Mouse (Mus musculus): ENCODE data around the gene Gm49361. TPM values are rescaled to one million over a fixed set of nuclear protein-coding genes. Genes with fewer than 3 reads are reported as not detected.
"Not testable (repeated sequence)": the region's sequence is repeated elsewhere in the genome, so short reads cannot be mapped to it uniquely, and the experiment has no call there.

The Gm49361 gene
- polyA plus RNA-seq, 1 experiment from 2014 or later, result not detected

GRCm38 (mm10) chr14:57688066-57688465, 57.8 kb downstream of the Gm49361 start:
- not testable (repeated sequence) for H3K27me3 ChIP-seq (ENCODE audit: control insufficient read depth, insufficient read depth, low read length); H3K4me1 ChIP-seq (ENCODE audit: control insufficient read depth, insufficient read depth, low read length); H3K9ac ChIP-seq (ENCODE audit: low read depth, low read length); H3K4me2 ChIP-seq (replicated peaks; ENCODE audit: low read depth, low read length); H3K27ac ChIP-seq (ENCODE audit: low read depth, low read length); H3K4me3 ChIP-seq (ENCODE audit: low read length); H3K9me3 ChIP-seq (ENCODE audit: control insufficient read depth, low read length); ATAC-seq (ENCODE audit: low FRiP score, low TSS enrichment)
- 93% methylated on average over 7 of the region's 7 CpGs for WGBS
- H3K36me3 ChIP-seq (ENCODE audit: control insufficient read depth, insufficient read depth, low read length), result peaks cover 28% of the 10 kb centered on the region

GRCm38 (mm10) chr14:57687441-57687840, 58.5 kb downstream of the Gm49361 start:
- H3K4me2 ChIP-seq (replicated peaks; ENCODE audit: low read depth, low read length), result no peak overlapping the region
- H3K36me3 ChIP-seq (ENCODE audit: control insufficient read depth, insufficient read depth, low read length), result peaks cover 26% of the 10 kb centered on the region
- H3K27me3 ChIP-seq (ENCODE audit: control insufficient read depth, insufficient read depth, low read length), result no peaks in the 10 kb centered on the region
- WGBS, result 80% methylated on average over 5 of the region's 5 CpGs
- H3K27ac ChIP-seq (ENCODE audit: low read depth, low read length), result no peak overlapping the region
- H3K4me3 ChIP-seq (ENCODE audit: low read length), result no peak overlapping the region
- H3K4me1 ChIP-seq (ENCODE audit: control insufficient read depth, insufficient read depth, low read length), result no peaks in the 10 kb centered on the region
- no peak for ATAC-seq (ENCODE audit: low FRiP score, low TSS enrichment)
- no peaks in the 10 kb centered on the region for H3K9me3 ChIP-seq (ENCODE audit: control insufficient read depth, low read length)
- H3K9ac ChIP-seq (ENCODE audit: low read depth, low read length), result no peak overlapping the region

- H3K9me3 ChIP-seq (ENCODE audit: control insufficient read depth, low read length), result no peaks in the 10 kb centered on the region
Measured at GRCm38 (mm10) chr14:57686647-57687046, 59.3 kb downstream of the Gm49361 start.

GRCm38 (mm10) chr14:57684579-57684978, 61.3 kb downstream of the Gm49361 start:
- no peaks in the 10 kb centered on the region for H3K9me3 ChIP-seq (ENCODE audit: control insufficient read depth, low read length)
- H3K27ac ChIP-seq (ENCODE audit: low read depth, low read length), result no peak overlapping the region
- no peak for ATAC-seq (ENCODE audit: low FRiP score, low TSS enrichment)
- H3K36me3 ChIP-seq (ENCODE audit: control insufficient read depth, insufficient read depth, low read length), result peaks cover 8% of the 10 kb centered on the region; the same call in 1 of the 2 replicates
- no peaks in the 10 kb centered on the region for H3K27me3 ChIP-seq (ENCODE audit: control insufficient read depth, insufficient read depth, low read length)
- H3K9ac ChIP-seq (ENCODE audit: low read depth, low read length), result no peak overlapping the region
- no peak overlapping the region for H3K4me3 ChIP-seq (ENCODE audit: low read length)
- H3K4me1 ChIP-seq (ENCODE audit: control insufficient read depth, insufficient read depth, low read length), result no peaks in the 10 kb centered on the region
- WGBS, result 17% methylated on average over 1 of the region's 1 CpGs
- no peak overlapping the region for H3K4me2 ChIP-seq (replicated peaks; ENCODE audit: low read depth, low read length)

More at GRCm38 (mm10) chr14:57686647-57687046, 59.3 kb downstream of the Gm49361 start:
- WGBS, result 87% methylated on average over 6 of the region's 6 CpGs
- Histone ChIP-seq H3K27me3 (ENCODE audit: control insufficient read depth, insufficient read depth, low read length) (no peaks in the 10 kb centered on the region), H3K4me1 (ENCODE audit: control insufficient read depth, insufficient read depth, low read length) (no peaks in the 10 kb centered on the region), H3K36me3 (ENCODE audit: control insufficient read depth, insufficient read depth, low read length) (peaks cover 22% of the 10 kb centered on the region), H3K4me3 (ENCODE audit: low read length) (no peak overlapping the region), H3K27ac (ENCODE audit: low read depth, low read length) (no peak overlapping the region), H3K4me2 (replicated peaks; ENCODE audit: low read depth, low read length) (no peak overlapping the region), H3K9ac (ENCODE audit: low read depth, low read length) (no peak overlapping the region)
- no peak for ATAC-seq (ENCODE audit: low FRiP score, low TSS enrichment)

GRCm38 (mm10) chr14:57682751-57683150, 63.2 kb downstream of the Gm49361 start:
- no peaks in the 10 kb centered on the region for H3K27me3 ChIP-seq (ENCODE audit: control insufficient read depth, insufficient read depth, low read length)
- no peak overlapping the region for H3K4me3 ChIP-seq (ENCODE audit: low read length)
- WGBS, result 85% methylated on average over 4 of the region's 4 CpGs
- no peaks in the 10 kb centered on the region for H3K4me1 ChIP-seq (ENCODE audit: control insufficient read depth, insufficient read depth, low read length)
- no peak overlapping the region for H3K9ac ChIP-seq (ENCODE audit: low read depth, low read length)
- no peaks in the 10 kb centered on the region for H3K36me3 ChIP-seq (ENCODE audit: control insufficient read depth, insufficient read depth, low read length)
- no peak for ATAC-seq (ENCODE audit: low FRiP score, low TSS enrichment)
- H3K9me3 ChIP-seq (ENCODE audit: control insufficient read depth, low read length), result no peaks in the 10 kb centered on the region
- no peak overlapping the region for H3K4me2 ChIP-seq (replicated peaks; ENCODE audit: low read depth, low read length)
- no peak overlapping the region for H3K27ac ChIP-seq (ENCODE audit: low read depth, low read length)

- H3K4me2 ChIP-seq (replicated peaks; ENCODE audit: low read depth, low read length), result no peak overlapping the region
- H3K4me1 ChIP-seq (ENCODE audit: control insufficient read depth, insufficient read depth, low read length), result no peaks in the 10 kb centered on the region
- no peaks in the 10 kb centered on the region for H3K27me3 ChIP-seq (ENCODE audit: control insufficient read depth, insufficient read depth, low read length)
- no peak overlapping the region for H3K9ac ChIP-seq (ENCODE audit: low read depth, low read length)
- H3K27ac ChIP-seq (ENCODE audit: low read depth, low read length), result no peak overlapping the region
- no peaks in the 10 kb centered on the region for H3K9me3 ChIP-seq (ENCODE audit: control insufficient read depth, low read length)
- no peaks in the 10 kb centered on the region for H3K36me3 ChIP-seq (ENCODE audit: control insufficient read depth, insufficient read depth, low read length)
- peak; percentile 82 for ATAC-seq (ENCODE audit: low FRiP score, low TSS enrichment)
- H3K4me3 ChIP-seq (ENCODE audit: low read length), result no peak overlapping the region
- 40% methylated on average over 5 of the region's 5 CpGs for WGBS
Measured at GRCm38 (mm10) chr14:57679958-57680535, 65.9 kb downstream of the Gm49361 start.

- no peak for ATAC-seq (ENCODE audit: low FRiP score, low TSS enrichment)
- no peak overlapping the region for H3K4me3 ChIP-seq (ENCODE audit: low read length)
- no peak overlapping the region for H3K27ac ChIP-seq (ENCODE audit: low read depth, low read length)
- no peaks in the 10 kb centered on the region for H3K9me3 ChIP-seq (ENCODE audit: control insufficient read depth, low read length)
- no peaks in the 10 kb centered on the region for H3K27me3 ChIP-seq (ENCODE audit: control insufficient read depth, insufficient read depth, low read length)
- H3K4me1 ChIP-seq (ENCODE audit: control insufficient read depth, insufficient read depth, low read length), result no peaks in the 10 kb centered on the region
- H3K9ac ChIP-seq (ENCODE audit: low read depth, low read length), result no peak overlapping the region
- WGBS, result 19% methylated on average over 1 of the region's 1 CpGs
- no peak overlapping the region for H3K4me2 ChIP-seq (replicated peaks; ENCODE audit: low read depth, low read length)
- no peaks in the 10 kb centered on the region for H3K36me3 ChIP-seq (ENCODE audit: control insufficient read depth, insufficient read depth, low read length)
Measured at GRCm38 (mm10) chr14:57679523-57679922, 66.4 kb downstream of the Gm49361 start.

GRCm38 (mm10) chr14:57675481-57675880, 70.4 kb downstream of the Gm49361 start:
- Histone ChIP-seq H3K4me1 (ENCODE audit: control insufficient read depth, insufficient read depth, low read length) (no peaks in the 10 kb centered on the region), H3K36me3 (ENCODE audit: control insufficient read depth, insufficient read depth, low read length) (no peaks in the 10 kb centered on the region), H3K27me3 (ENCODE audit: control insufficient read depth, insufficient read depth, low read length) (no peaks in the 10 kb centered on the region), H3K4me2 (replicated peaks; ENCODE audit: low read depth, low read length) (no peak overlapping the region), H3K9me3 (ENCODE audit: control insufficient read depth, low read length) (no peaks in the 10 kb centered on the region), H3K27ac (ENCODE audit: low read depth, low read length) (no peak overlapping the region), H3K4me3 (ENCODE audit: low read length) (no peak overlapping the region), H3K9ac (ENCODE audit: low read depth, low read length) (no peak overlapping the region)
- 35% methylated on average over 2 of the region's 2 CpGs for WGBS
- ATAC-seq (ENCODE audit: low FRiP score, low TSS enrichment), result no peak

GRCm38 (mm10) chr14:57665628-57665950, 80.3 kb downstream of the Gm49361 start:
- ATAC-seq (ENCODE audit: low FRiP score, low TSS enrichment), result no peak
- peak overlapping the region; percentile 96 for H3K9ac ChIP-seq (ENCODE audit: low read depth, low read length)
- peaks cover 16% of the 10 kb centered on the region for H3K4me1 ChIP-seq (ENCODE audit: control insufficient read depth, insufficient read depth, low read length)
- no peaks in the 10 kb centered on the region for H3K9me3 ChIP-seq (ENCODE audit: control insufficient read depth, low read length)
- 12% methylated on average over 10 of the region's 10 CpGs for WGBS
- H3K27me3 ChIP-seq (ENCODE audit: control insufficient read depth, insufficient read depth, low read length), result no peaks in the 10 kb centered on the region
- H3K36me3 ChIP-seq (ENCODE audit: control insufficient read depth, insufficient read depth, low read length), result no peaks in the 10 kb centered on the region
- H3K4me3 ChIP-seq (ENCODE audit: low read length), result peak overlapping the region; percentile 95
- H3K4me2 ChIP-seq (replicated peaks; ENCODE audit: low read depth, low read length), result peak overlapping the region; percentile 81
- peak overlapping the region; percentile 93; the same call in 1 of the 2 replicates for H3K27ac ChIP-seq (ENCODE audit: low read depth, low read length)
